Mouse (Mus musculus): Measurements from ENCODE around the gene Phlpp1. TPM values are rescaled to one million over a fixed set of nuclear protein-coding genes. Genes with fewer than 3 reads are reported as not detected.

Phlpp1 gene
- total and polyA plus RNA-seq, 2 experiments from 2014 or later = 3.9 to 15.2 TPM

DNA sequence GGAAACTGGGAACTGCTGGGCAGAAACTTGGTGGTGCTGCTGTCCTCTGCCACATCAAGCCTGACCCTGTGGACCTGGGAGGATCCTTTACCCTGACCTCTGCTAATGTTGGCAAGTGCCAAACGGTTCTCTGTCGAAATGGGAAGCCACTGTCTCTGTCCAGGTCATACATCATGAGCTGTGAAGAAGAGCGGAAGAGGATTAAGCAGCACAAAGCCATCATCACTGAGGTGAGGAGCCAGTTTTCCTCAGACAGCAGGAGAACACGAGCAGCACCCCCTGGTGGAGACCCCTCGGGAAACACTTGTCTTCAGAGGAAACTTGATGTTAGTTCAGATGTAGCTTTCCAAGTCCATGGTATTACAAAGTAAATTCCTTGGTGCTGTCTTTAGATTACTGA is 218.1 kb downstream of the Phlpp1 start:
- Histone ChIP-seq H3K9me3 (replicated peaks; ENCODE audit: control insufficient read depth, low read length) (no peaks in the 10 kb centered on the region), H3K27me3 (ENCODE audit: control insufficient read depth, insufficient read depth, low read length) (no peaks in the 10 kb centered on the region), H3K4me1 (ENCODE audit: control insufficient read depth, insufficient read depth) (0 out of 2 replicates have a peak, but pooled peaks cover 5% of the 10 kb centered on the region), H3K9ac (replicated peaks; ENCODE audit: low read depth, low read length) (no peak overlapping the region), H3K4me2 (ENCODE audit: low read depth, low read length) (no peak overlapping the region), H3K4me3 (ENCODE audit: low read depth, low read length) (no peak overlapping the region), H3K36me3 (replicated peaks; ENCODE audit: control insufficient read depth, insufficient read depth, low read length) (peaks cover 49% of the 10 kb centered on the region), H3K27ac (ENCODE audit: low read depth) (no peak overlapping the region)
- 14% methylated on average over 5 of the region's 5 CpGs for WGBS
- no peak for TF ChIP-seq EP300 (IDR thresholded peaks at IDR 0.05; ENCODE audit: low read depth)
- peak; percentile 79 for TF ChIP-seq CTCF (IDR thresholded peaks at IDR 0.05; ENCODE audit: low read depth)
- DNase-seq (ENCODE audit: low spot score) (peak; percentile 69), ATAC-seq (ENCODE audit: insufficient read depth, low read depth) (peak; percentile 54)

- Histone ChIP-seq H3K9ac (replicated peaks; ENCODE audit: low read depth, low read length) (no peak overlapping the region), H3K4me2 (ENCODE audit: low read depth, low read length) (no peak overlapping the region), H3K27ac (ENCODE audit: low read depth) (no peak overlapping the region), H3K27me3 (ENCODE audit: control insufficient read depth, insufficient read depth, low read length) (no peaks in the 10 kb centered on the region), H3K36me3 (replicated peaks; ENCODE audit: control insufficient read depth, insufficient read depth, low read length) (peaks cover 44% of the 10 kb centered on the region), H3K4me3 (ENCODE audit: low read depth, low read length) (no peak overlapping the region), H3K9me3 (replicated peaks; ENCODE audit: control insufficient read depth, low read length) (no peaks in the 10 kb centered on the region), H3K4me1 (ENCODE audit: control insufficient read depth, insufficient read depth) (no peaks in the 10 kb centered on the region)
- no peak for TF ChIP-seq CTCF (IDR thresholded peaks at IDR 0.05; ENCODE audit: low read depth)
- no peak for TF ChIP-seq EP300 (IDR thresholded peaks at IDR 0.05; ENCODE audit: low read depth)
- whole genome bisulfite sequencing = 85% methylated on average over 6 of the region's 6 CpGs
- DNase-seq (ENCODE audit: low spot score) (no peak), ATAC-seq (ENCODE audit: insufficient read depth, low read depth) (no peak)
Observed at GRCm38 (mm10) chr1:106393072-106393471, 221.5 kb downstream of the Phlpp1 start.

DNA sequence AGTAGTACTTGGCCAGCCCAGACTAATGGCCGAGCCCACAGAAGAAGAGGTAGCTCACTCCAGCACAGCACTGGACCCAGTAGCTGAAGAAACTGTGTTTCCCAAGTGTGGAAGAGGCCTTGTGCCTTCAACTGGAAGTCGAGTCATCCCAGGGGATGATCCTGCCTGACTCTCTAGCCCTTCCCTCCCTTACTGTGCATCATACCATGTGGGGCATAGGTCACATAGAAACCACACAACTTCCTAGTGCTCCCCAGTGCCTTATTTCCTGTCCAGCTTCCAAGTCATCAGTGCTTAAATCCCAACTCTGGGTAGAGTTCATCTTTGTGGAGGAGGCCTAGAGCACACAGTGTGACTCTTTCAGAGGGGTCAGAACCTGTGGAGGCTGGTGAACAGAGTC is 223.1 kb downstream of the Phlpp1 start:
- DNase-seq (ENCODE audit: low spot score) = no peak
- H3K4me3 ChIP-seq (ENCODE audit: low read depth, low read length) = no peak overlapping the region
- H3K9me3 ChIP-seq (replicated peaks; ENCODE audit: control insufficient read depth, low read length) = no peaks in the 10 kb centered on the region
- H3K4me2 ChIP-seq (ENCODE audit: low read depth, low read length) = no peak overlapping the region
- H3K27ac ChIP-seq (ENCODE audit: low read depth) = no peak overlapping the region
- TF ChIP-seq CTCF (IDR thresholded peaks at IDR 0.05; ENCODE audit: low read depth) (no peak), EP300 (IDR thresholded peaks at IDR 0.05; ENCODE audit: low read depth) (no peak)
- peaks cover 44% of the 10 kb centered on the region for H3K36me3 ChIP-seq (replicated peaks; ENCODE audit: control insufficient read depth, insufficient read depth, low read length)
- 74% methylated on average over 2 of the region's 2 CpGs for WGBS
- H3K9ac ChIP-seq (replicated peaks; ENCODE audit: low read depth, low read length) = no peak overlapping the region
- no peaks in the 10 kb centered on the region for H3K4me1 ChIP-seq (ENCODE audit: control insufficient read depth, insufficient read depth)
- no peak for ATAC-seq (ENCODE audit: insufficient read depth, low read depth)
- H3K27me3 ChIP-seq (ENCODE audit: control insufficient read depth, insufficient read depth, low read length) = no peaks in the 10 kb centered on the region

DNA sequence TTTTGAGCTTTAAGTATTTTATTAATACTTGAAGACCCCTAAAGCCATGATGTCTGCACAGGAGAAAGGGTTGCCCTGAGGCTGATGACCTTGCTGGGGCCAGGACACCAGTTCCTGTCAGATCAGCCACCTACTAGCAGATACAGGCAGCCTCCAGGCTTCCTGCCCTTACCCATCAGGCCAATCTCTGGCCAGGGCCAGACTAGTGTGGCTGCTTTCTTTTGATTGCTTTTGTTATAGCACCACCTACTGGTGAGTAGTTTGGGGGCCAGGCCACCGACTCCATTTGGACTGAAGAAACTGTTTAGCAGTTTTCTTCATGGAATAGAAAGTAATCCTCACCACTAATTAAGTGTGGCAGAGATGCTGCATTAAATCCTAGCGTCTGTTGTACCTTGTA is 223.9 kb downstream of the Phlpp1 start:
- Histone ChIP-seq H3K36me3 (replicated peaks; ENCODE audit: control insufficient read depth, insufficient read depth, low read length) (peaks cover 43% of the 10 kb centered on the region), H3K9me3 (replicated peaks; ENCODE audit: control insufficient read depth, low read length) (no peaks in the 10 kb centered on the region), H3K9ac (replicated peaks; ENCODE audit: low read depth, low read length) (no peak overlapping the region), H3K4me2 (ENCODE audit: low read depth, low read length) (no peak overlapping the region), H3K4me3 (ENCODE audit: low read depth, low read length) (no peak overlapping the region), H3K4me1 (ENCODE audit: control insufficient read depth, insufficient read depth) (peaks cover 4% of the 10 kb centered on the region), H3K27ac (ENCODE audit: low read depth) (no peak overlapping the region), H3K27me3 (ENCODE audit: control insufficient read depth, insufficient read depth, low read length) (no peaks in the 10 kb centered on the region)
- ATAC-seq (ENCODE audit: insufficient read depth, low read depth) (peak; percentile 76), DNase-seq (ENCODE audit: low spot score) (peak; percentile 56)
- TF ChIP-seq CTCF (IDR thresholded peaks at IDR 0.05; ENCODE audit: low read depth) (peak; percentile 77), EP300 (IDR thresholded peaks at IDR 0.05; ENCODE audit: low read depth) (no peak)
- WGBS = 6% methylated on average over 2 of the region's 2 CpGs

GRCm38 (mm10) chr1:106400900-106401634 is 229.5 kb downstream of the Phlpp1 start:
- Histone ChIP-seq H3K36me3 (replicated peaks; ENCODE audit: control insufficient read depth, insufficient read depth, low read length) (no peaks in the 10 kb centered on the region), H3K4me1 (ENCODE audit: control insufficient read depth, insufficient read depth) (peaks cover 12% of the 10 kb centered on the region), H3K27ac (ENCODE audit: low read depth) (no peak overlapping the region), H3K4me2 (ENCODE audit: low read depth, low read length) (no peak overlapping the region), H3K9ac (replicated peaks; ENCODE audit: low read depth, low read length) (no peak overlapping the region), H3K9me3 (replicated peaks; ENCODE audit: control insufficient read depth, low read length) (no peaks in the 10 kb centered on the region), H3K4me3 (ENCODE audit: low read depth, low read length) (no peak overlapping the region), H3K27me3 (ENCODE audit: control insufficient read depth, insufficient read depth, low read length) (no peaks in the 10 kb centered on the region)
- peak; percentile 59 for DNase-seq (ENCODE audit: low spot score)
- TF ChIP-seq EP300 (IDR thresholded peaks at IDR 0.05; ENCODE audit: low read depth) = no peak
- peak; percentile 59 for ATAC-seq (ENCODE audit: insufficient read depth, low read depth)
- WGBS = 48% methylated on average over 11 of the region's 11 CpGs

DNA sequence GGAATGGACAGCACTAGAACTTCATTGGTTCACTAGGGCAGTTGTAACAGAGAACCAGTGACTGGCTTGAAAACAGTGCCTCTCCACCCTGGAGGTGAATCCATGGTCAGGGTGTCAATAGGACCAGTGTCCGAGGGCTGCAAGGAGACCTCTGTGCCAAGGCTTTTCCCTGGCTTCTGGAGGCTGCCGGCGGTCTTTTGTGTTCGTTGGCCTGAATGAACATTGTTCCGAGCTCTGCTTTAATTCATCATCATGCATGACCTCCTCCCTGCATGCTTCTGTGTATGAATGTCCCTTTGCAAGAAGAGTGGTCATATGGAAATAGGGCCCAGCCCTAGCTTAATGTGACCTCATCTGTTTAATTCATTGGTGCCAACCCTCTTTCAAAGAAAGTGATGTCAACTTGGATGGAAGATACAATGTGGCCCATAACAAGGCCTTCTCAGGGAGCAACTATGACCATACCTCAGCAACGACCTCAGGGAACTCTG is 231.5 kb downstream of the Phlpp1 start:
- TF ChIP-seq EP300 (IDR thresholded peaks at IDR 0.05; ENCODE audit: low read depth) (no peak), CTCF (IDR thresholded peaks at IDR 0.05; ENCODE audit: low read depth) (no peak)
- no peak overlapping the region for H3K9ac ChIP-seq (replicated peaks; ENCODE audit: low read depth, low read length)
- no peak for ATAC-seq (ENCODE audit: insufficient read depth, low read depth)
- DNase-seq (ENCODE audit: low spot score) = no peak
- H3K27me3 ChIP-seq (ENCODE audit: control insufficient read depth, insufficient read depth, low read length) = no peaks in the 10 kb centered on the region
- WGBS = 85% methylated on average over 6 of the region's 6 CpGs
- H3K27ac ChIP-seq (ENCODE audit: low read depth) = no peak overlapping the region
- no peak overlapping the region for H3K4me2 ChIP-seq (ENCODE audit: low read depth, low read length)
- no peaks in the 10 kb centered on the region for H3K9me3 ChIP-seq (replicated peaks; ENCODE audit: control insufficient read depth, low read length)
- no peak overlapping the region for H3K4me3 ChIP-seq (ENCODE audit: low read depth, low read length)
- H3K36me3 ChIP-seq (replicated peaks; ENCODE audit: control insufficient read depth, insufficient read depth, low read length) = no peaks in the 10 kb centered on the region
- peaks cover 12% of the 10 kb centered on the region for H3K4me1 ChIP-seq (ENCODE audit: control insufficient read depth, insufficient read depth)
